Mouse (Mus musculus) hematopoietic stem cell, adult 5-6 weeks (primary cell): Measurements from ENCODE around the gene 6030408B16Rik. TPM values are rescaled to one million over a fixed set of nuclear protein-coding genes. Genes with fewer than 3 reads are reported as not detected.

Experiments used
- ATAC-seq, 2 experiments: fragments of 125-278 bp in 1 of 2; replicated peaks in 1 of 2; 2 replicates each; pipeline ENCODE4 v1.8.0; 2016 to 2017; ENCODE audit warnings: inconsistent platforms in 2 of 2, mild to moderate bottlenecking in 2 of 2, moderate number of reproducible peaks in 2 of 2, low read depth in 1 of 2, moderate TSS enrichment in 1 of 2; ENCODE audit not compliant: low FRiP score in 2 of 2, poor library complexity in 2 of 2, severe bottlenecking in 2 of 2, insufficient read depth in 1 of 2, low TSS enrichment in 1 of 2
- total RNA-seq: library from RNA; stranded (forward); fragments of 172-1452, 232-1000 nt; gene quantifications from 2 replicates; pipeline ENCODE4 v1.2.3, GENCODE M21; 2017

6030408B16Rik gene
- total RNA-seq, 1 experiment from 2014 or later: not detected

- no peak for ATAC-seq
These were observed 32.0 kb upstream of the 6030408B16Rik start for GRCm38 (mm10) chr15:101260874-101261622.

GRCm38 (mm10) chr15:101262502-101262901, 30.5 kb upstream of the 6030408B16Rik start:
- peak; percentile 19 to 29 for ATAC-seq

GRCm38 (mm10) chr15:101266132-101266963, 26.7 kb upstream of the 6030408B16Rik start:
- peak; percentile 61 to 70 for ATAC-seq

- ATAC-seq: no peak
These were observed 25.7 kb upstream of the 6030408B16Rik start for GRCm38 (mm10) chr15:101267053-101268032.

GRCm38 (mm10) chr15:101270101-101270820, 22.8 kb upstream of the 6030408B16Rik start:
- ATAC-seq: no peak

- ATAC-seq: no peak
These were observed 21.9 kb upstream of the 6030408B16Rik start for GRCm38 (mm10) chr15:101271107-101271506.

- no peak for ATAC-seq
These were observed 21.5 kb upstream of the 6030408B16Rik start for GRCm38 (mm10) chr15:101271513-101271912.

- no peak for ATAC-seq
These were observed 18.6 kb upstream of the 6030408B16Rik start for GRCm38 (mm10) chr15:101274380-101274779.

GRCm38 (mm10) chr15:101277351-101277899, 15.6 kb upstream of the 6030408B16Rik start:
- ATAC-seq: no peak

- no peak for ATAC-seq
These were observed 14.4 kb upstream of the 6030408B16Rik start for GRCm38 (mm10) chr15:101278589-101278988.

GRCm38 (mm10) chr15:101279430-101279999, 13.5 kb upstream of the 6030408B16Rik start:
- ATAC-seq: no peak

GRCm38 (mm10) chr15:101282471-101282870, 10.5 kb upstream of the 6030408B16Rik start:
- ATAC-seq: no peak

- ATAC-seq: peak; percentile 41 to 43; a peak in 1 of 4 replicates
These were observed 9.7 kb upstream of the 6030408B16Rik start for GRCm38 (mm10) chr15:101283183-101283910.

GRCm38 (mm10) chr15:101283911-101284750, 8.9 kb upstream of the 6030408B16Rik start, which contains the start of gene Atg101:
Atg101 (plus strand) TSS chr15:101284272.
- peak; percentile 91 to 94 for ATAC-seq
